Mouse (Mus musculus): ENCODE data around the gene Gm20509. TPM values are rescaled to one million over a fixed set of nuclear protein-coding genes. Genes with fewer than 3 reads are reported as not detected.

The Gm20509 gene
- polyA plus RNA-seq, 1 experiment from 2014 or later, result not detected

GRCm38 (mm10) chr9:73082291-73083000, 19.8 kb upstream of the Gm20509 start:
- no peak for ATAC-seq (ENCODE audit: low FRiP score, low read depth)
- Histone ChIP-seq H3K4me2 (replicated peaks) (no peak overlapping the region), H3K27me3 (no peaks in the 10 kb centered on the region; the same call in 1 of the 2 replicates), H3K9me3 (no peaks in the 10 kb centered on the region), H3K27ac (replicated peaks) (no peak overlapping the region), H3K4me3 (no peak overlapping the region), H3K4me1 (no peaks in the 10 kb centered on the region; the same call in 1 of the 2 replicates), H3K36me3 (no peaks in the 10 kb centered on the region), H3K9ac (replicated peaks) (no peak overlapping the region)
- 79% methylated on average over 8 of the region's 8 CpGs for whole genome bisulfite sequencing

- no peaks in the 10 kb centered on the region for H3K36me3 ChIP-seq
- H3K9me3 ChIP-seq, result no peaks in the 10 kb centered on the region
- no peak overlapping the region for H3K4me3 ChIP-seq
- no peaks in the 10 kb centered on the region; the same call in 1 of the 2 replicates for H3K4me1 ChIP-seq
- no peak overlapping the region for H3K9ac ChIP-seq (replicated peaks)
- H3K27me3 ChIP-seq, result no peaks in the 10 kb centered on the region; the same call in 1 of the 2 replicates
- 81% methylated on average over 6 of the region's 6 CpGs for WGBS
- H3K4me2 ChIP-seq (replicated peaks), result no peak overlapping the region
- no peak overlapping the region for H3K27ac ChIP-seq (replicated peaks)
- ATAC-seq (ENCODE audit: low FRiP score, low read depth), result no peak
These were observed 18.3 kb upstream of the Gm20509 start for GRCm38 (mm10) chr9:73083956-73084355.

- no peaks in the 10 kb centered on the region for H3K36me3 ChIP-seq
- no peaks in the 10 kb centered on the region for H3K4me1 ChIP-seq
- H3K27ac ChIP-seq (replicated peaks), result no peak overlapping the region
- no peak overlapping the region for H3K9ac ChIP-seq (replicated peaks)
- H3K4me3 ChIP-seq, result no peak overlapping the region
- H3K9me3 ChIP-seq, result no peaks in the 10 kb centered on the region
- no peak for ATAC-seq (ENCODE audit: low FRiP score, low read depth)
- WGBS, result 83% methylated on average over 6 of the region's 6 CpGs
- H3K4me2 ChIP-seq (replicated peaks), result no peak overlapping the region
- no peaks in the 10 kb centered on the region; the same call in 1 of the 2 replicates for H3K27me3 ChIP-seq
These were observed 16.4 kb upstream of the Gm20509 start for GRCm38 (mm10) chr9:73085845-73086244.

- 67% methylated on average over 8 of the region's 8 CpGs for WGBS
- no peak for ATAC-seq (ENCODE audit: low FRiP score, low read depth)
- no peak overlapping the region for H3K4me3 ChIP-seq
- no peak overlapping the region for H3K27ac ChIP-seq (replicated peaks)
- no peaks in the 10 kb centered on the region for H3K9me3 ChIP-seq
- no peaks in the 10 kb centered on the region for H3K4me1 ChIP-seq
- H3K4me2 ChIP-seq (replicated peaks), result no peak overlapping the region
- H3K36me3 ChIP-seq, result no peaks in the 10 kb centered on the region
- H3K9ac ChIP-seq (replicated peaks), result no peak overlapping the region
- no peaks in the 10 kb centered on the region; the same call in 1 of the 2 replicates for H3K27me3 ChIP-seq
These were observed 15.1 kb upstream of the Gm20509 start for GRCm38 (mm10) chr9:73087121-73087520.

- Histone ChIP-seq H3K9me3 (no peaks in the 10 kb centered on the region), H3K27me3 (peaks cover under 1% of the 10 kb centered on the region), H3K36me3 (no peaks in the 10 kb centered on the region), H3K9ac (replicated peaks) (no peak overlapping the region), H3K4me3 (no peak overlapping the region), H3K4me1 (no peaks in the 10 kb centered on the region), H3K27ac (replicated peaks) (no peak overlapping the region), H3K4me2 (replicated peaks) (no peak overlapping the region)
- whole genome bisulfite sequencing, result 75% methylated on average over 5 of the region's 5 CpGs
- no peak for ATAC-seq (ENCODE audit: low FRiP score, low read depth)
These were observed 14.7 kb upstream of the Gm20509 start for GRCm38 (mm10) chr9:73087581-73087980.

- no peak overlapping the region for H3K27ac ChIP-seq (replicated peaks)
- H3K4me3 ChIP-seq, result no peak overlapping the region
- H3K4me2 ChIP-seq (replicated peaks), result no peak overlapping the region
- 80% methylated on average over 16 of the region's 16 CpGs for WGBS
- peaks cover 5% of the 10 kb centered on the region; the same call in 1 of the 2 replicates for H3K27me3 ChIP-seq
- peaks cover under 1% of the 10 kb centered on the region; the same call in 1 of the 2 replicates for H3K4me1 ChIP-seq
- no peaks in the 10 kb centered on the region for H3K36me3 ChIP-seq
- no peak for ATAC-seq (ENCODE audit: low FRiP score, low read depth)
- no peaks in the 10 kb centered on the region for H3K9me3 ChIP-seq
- H3K9ac ChIP-seq (replicated peaks), result no peak overlapping the region
These were observed 12.9 kb upstream of the Gm20509 start for GRCm38 (mm10) chr9:73089222-73089920.

- peaks cover 4% of the 10 kb centered on the region; the same call in 1 of the 2 replicates for H3K4me1 ChIP-seq
- H3K9ac ChIP-seq (replicated peaks), result no peak overlapping the region
- no peak overlapping the region for H3K4me2 ChIP-seq (replicated peaks)
- H3K9me3 ChIP-seq, result no peaks in the 10 kb centered on the region
- 78% methylated on average over 10 of the region's 10 CpGs for WGBS
- H3K36me3 ChIP-seq, result no peaks in the 10 kb centered on the region
- H3K27ac ChIP-seq (replicated peaks), result no peak overlapping the region
- peaks cover 5% of the 10 kb centered on the region; the same call in 1 of the 2 replicates for H3K27me3 ChIP-seq
- no peak for ATAC-seq (ENCODE audit: low FRiP score, low read depth)
- H3K4me3 ChIP-seq, result no peak overlapping the region
These were observed 12.1 kb upstream of the Gm20509 start for GRCm38 (mm10) chr9:73090121-73090520.

- Histone ChIP-seq H3K27me3 (peaks cover 5% of the 10 kb centered on the region; the same call in 1 of the 2 replicates), H3K4me1 (peaks cover 4% of the 10 kb centered on the region; the same call in 1 of the 2 replicates), H3K9me3 (no peaks in the 10 kb centered on the region), H3K27ac (replicated peaks) (no peak overlapping the region), H3K9ac (replicated peaks) (no peak overlapping the region), H3K36me3 (no peaks in the 10 kb centered on the region), H3K4me3 (no peak overlapping the region), H3K4me2 (replicated peaks) (no peak overlapping the region)
- 0% methylated on average over 1 of the region's 1 CpGs for WGBS
- no peak for ATAC-seq (ENCODE audit: low FRiP score, low read depth)
These were observed 10.5 kb upstream of the Gm20509 start for GRCm38 (mm10) chr9:73091747-73092146.

GRCm38 (mm10) chr9:73094580-73094979, 7.7 kb upstream of the Gm20509 start:
- peak overlapping the region; percentile 11; the same call in 1 of the 2 replicates for H3K4me2 ChIP-seq (replicated peaks)
- no peak overlapping the region for H3K4me3 ChIP-seq
- ATAC-seq (ENCODE audit: low FRiP score, low read depth), result peak; percentile 47; the same call in 1 of the 2 replicates
- H3K4me1 ChIP-seq, result peaks cover 4% of the 10 kb centered on the region; the same call in 1 of the 2 replicates
- no peaks in the 10 kb centered on the region for H3K36me3 ChIP-seq
- 50% methylated on average over 17 of the region's 17 CpGs for WGBS
- no peaks in the 10 kb centered on the region for H3K9me3 ChIP-seq
- H3K27me3 ChIP-seq, result peaks cover 5% of the 10 kb centered on the region; the same call in 1 of the 2 replicates
- no peak overlapping the region for H3K9ac ChIP-seq (replicated peaks)
- H3K27ac ChIP-seq (replicated peaks), result no peak overlapping the region

GRCm38 (mm10) chr9:73097898-73098297, 4.4 kb upstream of the Gm20509 start:
- Histone ChIP-seq H3K4me3 (no peak overlapping the region), H3K36me3 (no peaks in the 10 kb centered on the region), H3K9me3 (no peaks in the 10 kb centered on the region), H3K9ac (replicated peaks) (no peak overlapping the region), H3K27me3 (peaks cover 16% of the 10 kb centered on the region), H3K4me2 (replicated peaks) (no peak overlapping the region), H3K4me1 (peaks cover 4% of the 10 kb centered on the region; the same call in 1 of the 2 replicates), H3K27ac (replicated peaks) (no peak overlapping the region)
- WGBS, result 84% methylated on average over 2 of the region's 2 CpGs
- no peak for ATAC-seq (ENCODE audit: low FRiP score, low read depth)

- Histone ChIP-seq H3K4me1 (peaks cover 9% of the 10 kb centered on the region; the same call in 1 of the 2 replicates), H3K4me3 (no peak within 1 kb of the TSS), H3K27me3 (peaks cover 49% of the 10 kb centered on the region), H3K36me3 (no peaks in the 10 kb centered on the region), H3K27ac (replicated peaks) (no peak within 1 kb of the TSS), H3K9ac (replicated peaks) (no peak within 1 kb of the TSS), H3K9me3 (no peaks in the 10 kb centered on the region), H3K4me2 (replicated peaks) (no peak within 1 kb of the TSS)
- ATAC-seq (ENCODE audit: low FRiP score, low read depth), result no peak
- WGBS, result 90% methylated on average over 5 of the region's 5 CpGs
These were observed 734 bp upstream of the Gm20509 start, which contains the start of gene Khdc3 for GRCm38 (mm10) chr9:73101536-73101935. Gene Khdc3, plus strand, starts transcription at chr9:73101836.
